Mouse (Mus musculus) bone marrow macrophage, adult 2 months (primary cell): ENCODE data around the gene Grik4.

Source experiments
- CTCF ChIP-seq: IDR thresholded peaks from 2 replicates; pipeline ENCODE4 v1.5.1; 2012; ENCODE audit warnings: low read depth, mild to moderate bottlenecking, low read length, moderate library complexity
- POLR2A ChIP-seq: IDR thresholded peaks from 2 replicates; pipeline ENCODE4 v1.6.1; 2012; ENCODE audit warnings: mild to moderate bottlenecking, low read depth, low read length, borderline replicate concordance

GRCm38 (mm10) chr9:42550116-42550515 is 394.2 kb downstream of the Grik4 start:
- TF ChIP-seq CTCF (no peak; the same call in 1 of the 2 replicates), POLR2A (no peak)
